ENCODE assay signal across 11 mouse cellular contexts in genomic region chr9:23030138-23030537, GRCm38 (mm10).
DNase-seq lines count a peak whose midpoint lies in the region; ATAC-seq and TF ChIP-seq lines count a peak whose summit lies in the region.
"Had no signal": no experiment of that assay in that cellular context is flagged by ENCODE, and none has a peak within 500 bp of the region (broad histone marks: within the 10 kb centered on the region; RNA-seq: fewer than 3 reads in every experiment).

No protein-coding gene starts in this region.

- intact Hi-C loops in heart, adult 2 months (cut with DNase I) = no loop called here

- peak overlapping the region; percentile 27; the same call in 1 of the 2 replicates for H3K27ac ChIP-seq in heart, adult 2 months
- peak overlapping the region; percentile 2 for H3K27ac ChIP-seq in lung, embryonic 16.5 days (ENCODE audit: low read length)
- no peak overlapping the region for H3K27ac ChIP-seq in thymus, adult 2 months (ENCODE audit: control insufficient read depth, insufficient read depth, low read length)

- H3K79me3 ChIP-seq in C2C12 (ENCODE audit: low read depth) = no peaks in the 10 kb centered on the region

- H3K27me3 ChIP-seq in heart, adult 2 months (ENCODE audit: control insufficient read depth, insufficient read depth, low read length) = no peaks in the 10 kb centered on the region
- H3K27me3 ChIP-seq in C2C12 (ENCODE audit: control insufficient read depth, insufficient read depth, insufficient read length) = no peaks in the 10 kb centered on the region
- H3K27me3 ChIP-seq in lung, embryonic 16.5 days (ENCODE audit: control insufficient read depth, insufficient read depth, low read depth, low read length) = no peaks in the 10 kb centered on the region
- H3K27me3 ChIP-seq in thymus, adult 2 months (ENCODE audit: control insufficient read depth, insufficient read depth, low read length) = no peaks in the 10 kb centered on the region
- H3K27me3 ChIP-seq: CH12.LX had no signal

- H3K9me3 ChIP-seq in lung, embryonic 16.5 days (ENCODE audit: control insufficient read depth, low read length) = no peaks in the 10 kb centered on the region

- no peaks in the 10 kb centered on the region for H3K79me2 ChIP-seq in heart, adult 2 months (replicated peaks; ENCODE audit: control insufficient read depth, insufficient read depth, low read length)
- no peaks in the 10 kb centered on the region for H3K79me2 ChIP-seq in C2C12 (ENCODE audit: control insufficient read depth, insufficient read depth)

- ATAC-seq in lung, embryonic 16.5 days (ENCODE audit: low read depth) = no peak
- ATAC-seq in monocyte, adult 5-6 weeks (replicated peaks; ENCODE audit: insufficient number of reproducible peaks, low FRiP score, low TSS enrichment, poor library complexity, severe bottlenecking) = no peak

- no peaks in the 10 kb centered on the region for H3K36me3 ChIP-seq in heart, adult 2 months (ENCODE audit: control insufficient read depth, insufficient read depth, low read length)
- no peaks in the 10 kb centered on the region for H3K36me3 ChIP-seq in C2C12 (ENCODE audit: control insufficient read depth, insufficient read depth)
- no peaks in the 10 kb centered on the region for H3K36me3 ChIP-seq in lung, embryonic 16.5 days (ENCODE audit: control insufficient read depth, insufficient read depth, low read length)
- no peaks in the 10 kb centered on the region for H3K36me3 ChIP-seq in thymus, adult 2 months (ENCODE audit: control insufficient read depth, insufficient read depth, low read length)

- TF ChIP-seq POLR2A in heart, adult 2 months (IDR thresholded peaks at IDR 0.05; ENCODE audit: insufficient read depth, low read depth, low read length) = no peak
- no peak for TF ChIP-seq POLR2A in thymus, adult 2 months (IDR thresholded peaks at IDR 0.05; ENCODE audit: control insufficient read depth, extremely low read depth, insufficient read depth, low read length, poor library complexity)

- H3K4me2 ChIP-seq in lung, embryonic 16.5 days (ENCODE audit: low read depth, low read length) = no peak overlapping the region

- TF ChIP-seq CTCF in heart, adult 2 months (IDR thresholded peaks at IDR 0.05) = no peak
- TF ChIP-seq CTCF in C2C12 (IDR thresholded peaks at IDR 0.05; ENCODE audit: control insufficient read depth, insufficient read depth, insufficient read length) = no peak
- TF ChIP-seq CTCF in thymus, adult 2 months (IDR thresholded peaks at IDR 0.05; ENCODE audit: borderline replicate concordance, control insufficient read depth, extremely low read depth, insufficient read depth, low read length, poor library complexity) = no peak

- H3ac ChIP-seq in C2C12 (ENCODE audit: control insufficient read depth, insufficient read length, low read depth) = no peak overlapping the region

- no peak for TF ChIP-seq EP300 in heart, adult 2 months (IDR thresholded peaks at IDR 0.05; ENCODE audit: insufficient read depth, low read depth, low read length)

- peaks cover 9% of the 10 kb centered on the region for H3K4me1 ChIP-seq in heart, adult 2 months (ENCODE audit: control insufficient read depth, insufficient read depth, low read length)
- H3K4me1 ChIP-seq in lung, embryonic 16.5 days (replicated peaks; ENCODE audit: control insufficient read depth, insufficient read depth, low read length) = peaks cover 21% of the 10 kb centered on the region
- no peaks in the 10 kb centered on the region for H3K4me1 ChIP-seq in thymus, adult 2 months (replicated peaks; ENCODE audit: control insufficient read depth, insufficient read depth, low read length)

- no peak overlapping the region for H3K4me3 ChIP-seq in heart, adult 2 months
- no peak overlapping the region for H3K4me3 ChIP-seq in C2C12 (ENCODE audit: insufficient read depth, poor library complexity, severe bottlenecking)
- H3K4me3 ChIP-seq in lung, embryonic 16.5 days (ENCODE audit: low read length) = no peak overlapping the region
- no peak overlapping the region for H3K4me3 ChIP-seq in thymus, adult 2 months (ENCODE audit: control insufficient read depth, insufficient read depth, low read length)
- H3K4me3 ChIP-seq: megakaryocyte, embryonic 14.5 days had no signal

- no peak for DNase-seq in heart, adult 2 months
- no peak for DNase-seq in heart, postnatal 4 days
- peak; percentile 77 for DNase-seq in fibroblast of lung, adult 2 months (ENCODE audit: low read depth)
- DNase-seq in thymus, adult 2 months = no peak
- DNase-seq in cerebellum, postnatal 36 days = no peak
- DNase-seq: cerebellum, adult 9-11 months had no signal

- H3K9ac ChIP-seq in heart, adult 2 months (ENCODE audit: low read depth, low read length) = no peak overlapping the region
- H3K9ac ChIP-seq in lung, embryonic 16.5 days (ENCODE audit: low read length) = no peak overlapping the region

- WGBS in heart, adult 2 months = 28% methylated on average over 11 of the region's 11 CpGs
- 52% methylated on average over 11 of the region's 11 CpGs for WGBS in lung, embryonic 16.5 days
- 36% methylated on average over 11 of the region's 11 CpGs for WGBS in thymus, adult 2 months

TF ChIP-seq in C2C12, 6 proteins besides CTCF, POLR2A, EP300 and RAD21:
- no peak for TF ChIP-seq MYOD1 (IDR thresholded peaks at IDR 0.05; ENCODE audit: control insufficient read depth, insufficient read length, low read depth)
- TF ChIP-seq USF1 (IDR thresholded peaks at IDR 0.05; ENCODE audit: low read depth) = peak; percentile 85
- TF ChIP-seq CEBPB (IDR thresholded peaks at IDR 0.05; ENCODE audit: low read depth) = no peak
- no peak for TF ChIP-seq MYOG (IDR thresholded peaks at IDR 0.05; ENCODE audit: control insufficient read depth, extremely low read depth, insufficient read length)
- peak; percentile 25 for TF ChIP-seq FOSL1 (IDR thresholded peaks at IDR 0.05; ENCODE audit: insufficient read depth, low read length, poor library complexity, severe bottlenecking)
- TF ChIP-seq MAX (IDR thresholded peaks at IDR 0.05) = peak; percentile 93
